Mouse (Mus musculus): ENCODE measurements around the gene Fgfrl1. TPM values are rescaled to one million over a fixed set of nuclear protein-coding genes. Genes with fewer than 3 reads are reported as not detected.

Gene Fgfrl1
- polyA plus RNA-seq, 1 experiment from 2014 or later = 13.0 TPM

DNA sequence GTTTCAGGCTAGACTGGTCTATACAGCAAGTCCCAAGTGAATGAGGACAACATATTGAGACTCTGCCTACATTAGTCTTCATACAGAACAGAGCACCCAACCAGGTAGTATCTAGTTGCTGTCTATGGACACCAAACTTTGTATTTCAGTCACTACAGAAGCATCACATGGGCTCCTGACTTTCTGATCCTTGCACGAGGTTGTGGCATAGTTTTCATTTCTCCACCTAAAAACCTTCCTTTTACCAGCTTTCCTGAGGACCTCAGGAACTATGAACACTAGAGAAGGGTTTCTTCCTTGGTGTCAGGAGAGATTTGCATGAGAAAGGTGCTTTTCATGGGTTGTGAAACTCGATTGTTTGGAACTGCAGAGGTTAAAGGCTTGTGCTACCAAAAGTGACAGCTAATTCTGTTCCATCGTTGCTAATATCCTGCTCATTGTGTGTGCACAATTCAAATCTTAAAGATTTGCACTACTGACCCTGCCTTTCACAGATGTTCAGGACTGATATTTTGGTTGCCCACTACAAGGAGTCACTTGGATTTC, 23.7 kb upstream of the Fgfrl1 start:
- Histone ChIP-seq H3K9me3 (no peaks in the 10 kb centered on the region), H3K9ac (peak overlapping the region; percentile 87), H3K27ac (replicated peaks) (peak overlapping the region; percentile 88), H3K4me2 (peak overlapping the region; percentile 80), H3K4me1 (peaks cover 20% of the 10 kb centered on the region), H3K4me3 (peak overlapping the region; percentile 66), H3K36me3 (peaks cover 24% of the 10 kb centered on the region), H3K27me3 (replicated peaks) (peaks cover 15% of the 10 kb centered on the region)
- 19% methylated on average over 3 of the region's 3 CpGs for WGBS
- ATAC-seq (ENCODE audit: extremely low read depth, insufficient number of reproducible peaks, low FRiP score, low TSS enrichment) = no peak

DNA sequence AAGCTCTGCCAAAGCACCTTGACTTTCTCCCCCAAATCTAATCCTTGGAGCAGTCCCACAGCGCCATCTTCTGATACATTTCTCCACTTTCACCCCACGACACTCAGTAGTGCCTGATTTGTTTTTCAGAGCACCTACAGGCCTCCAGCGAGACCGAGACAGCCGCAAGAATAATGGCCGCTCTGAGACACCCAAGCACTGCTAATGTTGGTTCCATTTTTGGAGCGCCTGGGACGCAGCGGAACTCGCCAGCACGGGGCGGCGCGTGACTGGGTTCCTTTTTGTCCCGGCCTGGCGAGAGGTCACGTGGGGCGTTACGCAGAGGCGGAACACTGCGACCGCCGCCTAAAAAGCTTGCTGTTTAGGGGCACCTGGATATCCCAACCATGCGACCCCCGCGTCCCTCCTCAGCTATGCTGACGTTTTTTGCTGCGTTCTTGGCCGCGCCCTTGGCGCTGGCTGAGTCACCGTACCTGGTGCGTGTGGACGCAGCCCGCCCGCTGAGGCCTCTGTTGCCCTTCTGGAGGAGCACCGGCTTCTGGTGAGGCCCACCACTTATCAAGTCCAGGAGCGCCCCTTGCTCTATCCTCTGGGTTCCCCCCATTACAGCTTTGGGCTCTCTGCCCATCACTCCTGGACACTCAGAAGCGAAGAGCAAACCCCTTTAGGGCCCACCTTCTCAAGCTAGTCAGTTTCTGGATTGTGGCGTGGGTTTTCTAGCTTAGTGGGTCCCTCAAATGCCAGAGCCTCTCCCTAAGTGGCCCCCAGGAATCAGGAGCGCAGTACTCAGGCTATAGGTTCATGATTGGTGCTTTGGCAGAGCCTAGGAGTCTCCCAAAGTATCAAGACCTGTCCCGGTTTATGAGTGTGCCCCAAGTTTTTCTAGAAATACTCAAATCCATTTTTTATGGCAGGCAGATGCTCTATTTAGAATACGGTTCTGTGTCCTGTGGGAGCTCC, 22.9 kb upstream of the Fgfrl1 start, which contains the start of gene Dgkq:
Dgkq (minus strand) TSS at position 696 of the 960 bp plus-strand sequence.
- Histone ChIP-seq H3K9ac (peak within 1 kb of the TSS; percentile 87), H3K4me2 (peak within 1 kb of the TSS; percentile 80), H3K4me1 (peaks cover 20% of the 10 kb centered on the region), H3K9me3 (no peaks in the 10 kb centered on the region), H3K27ac (replicated peaks) (peak within 1 kb of the TSS; percentile 88), H3K36me3 (peaks cover 31% of the 10 kb centered on the region), H3K4me3 (peak within 1 kb of the TSS; percentile 66), H3K27me3 (replicated peaks) (peaks cover 12% of the 10 kb centered on the region)
- ATAC-seq (ENCODE audit: extremely low read depth, insufficient number of reproducible peaks, low FRiP score, low TSS enrichment) = peak; percentile 67
- WGBS = 6% methylated on average over 43 of the region's 43 CpGs

DNA sequence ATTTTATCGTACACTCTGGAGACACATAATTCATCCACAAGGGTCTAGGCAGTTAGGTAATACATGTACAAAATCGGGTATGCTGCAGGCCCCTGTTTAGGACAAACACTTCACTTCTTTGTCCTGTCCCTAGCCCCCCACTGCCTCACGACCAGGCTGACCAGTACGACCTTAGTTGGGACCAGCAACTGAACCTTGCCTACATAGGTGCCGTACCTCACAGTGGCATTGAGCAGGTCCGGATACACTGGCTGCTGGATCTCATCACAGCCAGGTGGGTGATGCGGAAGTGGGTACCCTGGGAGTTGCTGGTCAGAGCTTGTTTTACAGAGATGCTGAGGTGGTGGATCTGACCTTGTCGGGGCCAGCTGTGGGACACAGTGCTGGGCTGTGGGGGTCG, 22.2 kb upstream of the Fgfrl1 start:
- Histone ChIP-seq H3K4me1 (peaks cover 20% of the 10 kb centered on the region), H3K9me3 (no peaks in the 10 kb centered on the region), H3K27me3 (replicated peaks) (peaks cover 5% of the 10 kb centered on the region), H3K36me3 (peaks cover 31% of the 10 kb centered on the region), H3K4me3 (peak overlapping the region; percentile 66), H3K27ac (replicated peaks) (peak overlapping the region; percentile 88), H3K9ac (peak overlapping the region; percentile 87), H3K4me2 (peak overlapping the region; percentile 80)
- 81% methylated on average over 9 of the region's 9 CpGs for WGBS
- no peak for ATAC-seq (ENCODE audit: extremely low read depth, insufficient number of reproducible peaks, low FRiP score, low TSS enrichment)

DNA sequence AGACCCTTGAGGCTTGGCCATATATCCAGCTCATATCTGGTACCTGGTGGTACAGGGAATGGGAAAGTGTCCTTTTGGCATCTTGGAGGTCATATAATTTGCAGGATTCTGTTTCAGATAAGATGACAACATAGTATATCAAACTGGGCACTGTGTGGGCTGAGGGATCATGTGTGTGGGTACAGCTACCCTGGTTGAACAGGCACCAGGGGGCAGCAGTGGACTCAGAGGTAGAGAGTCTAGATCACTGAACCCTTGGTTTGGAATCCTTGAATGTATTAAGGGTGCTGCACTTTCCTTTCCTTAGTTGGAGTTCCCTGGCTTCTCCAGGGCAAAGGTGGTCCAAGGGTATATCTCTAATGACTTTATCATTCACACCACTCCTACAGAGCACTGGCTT, 21.4 kb upstream of the Fgfrl1 start:
- Histone ChIP-seq H3K9ac (no peak overlapping the region), H3K4me2 (no peak overlapping the region), H3K27me3 (replicated peaks) (no peaks in the 10 kb centered on the region), H3K4me3 (no peak overlapping the region), H3K36me3 (peaks cover 31% of the 10 kb centered on the region), H3K27ac (replicated peaks) (no peak overlapping the region), H3K9me3 (no peaks in the 10 kb centered on the region), H3K4me1 (peaks cover 20% of the 10 kb centered on the region)
- no peak for ATAC-seq (ENCODE audit: extremely low read depth, insufficient number of reproducible peaks, low FRiP score, low TSS enrichment)

DNA sequence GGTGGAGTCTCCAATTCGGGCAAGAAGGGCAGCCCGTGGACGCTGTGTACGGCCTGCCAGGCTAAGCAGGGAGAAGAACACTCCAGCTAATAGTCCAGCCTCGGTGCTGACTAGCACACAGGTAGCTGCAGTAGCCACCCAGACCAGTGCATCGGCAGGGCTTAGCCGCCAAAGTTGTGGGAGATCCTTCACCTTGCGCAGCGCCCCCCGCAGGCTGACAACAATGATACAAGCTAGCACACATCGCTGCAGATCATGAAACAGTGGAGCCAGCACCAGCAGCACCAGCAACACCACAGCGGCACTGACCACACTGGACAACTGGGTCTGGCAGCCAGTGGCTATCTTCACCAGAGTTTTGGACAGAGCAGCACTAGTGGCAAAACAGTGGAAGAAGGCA, 20.4 kb upstream of the Fgfrl1 start:
- no peak overlapping the region for H3K4me2 ChIP-seq
- no peak overlapping the region for H3K9ac ChIP-seq
- peaks cover 24% of the 10 kb centered on the region for H3K4me1 ChIP-seq
- H3K4me3 ChIP-seq = no peak overlapping the region
- no peaks in the 10 kb centered on the region for H3K27me3 ChIP-seq (replicated peaks)
- no peaks in the 10 kb centered on the region for H3K9me3 ChIP-seq
- 89% methylated on average over 12 of the region's 12 CpGs for WGBS
- H3K36me3 ChIP-seq = peaks cover 31% of the 10 kb centered on the region
- no peak overlapping the region for H3K27ac ChIP-seq (replicated peaks)
- no peak for ATAC-seq (ENCODE audit: extremely low read depth, insufficient number of reproducible peaks, low FRiP score, low TSS enrichment)

DNA sequence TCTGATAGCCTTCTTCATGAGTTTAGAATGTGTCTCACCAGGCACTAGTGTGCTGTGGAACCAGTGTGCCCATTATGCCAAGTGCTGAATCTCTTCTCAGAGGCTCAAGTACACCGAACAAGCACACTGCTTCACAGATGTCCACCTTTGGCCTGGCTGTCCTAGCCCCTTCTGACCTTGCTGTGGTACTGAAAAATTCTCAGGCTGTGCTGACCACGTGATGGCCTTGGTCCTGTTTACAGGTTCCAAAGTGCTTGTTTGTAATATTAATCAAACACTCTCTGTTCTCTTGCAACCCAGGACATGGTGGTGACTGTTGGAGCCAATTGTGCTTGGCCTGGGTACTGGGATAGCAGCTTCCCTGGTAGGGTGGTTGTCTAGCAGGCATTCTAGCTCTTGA, 17.6 kb upstream of the Fgfrl1 start:
- no peak for ATAC-seq (ENCODE audit: extremely low read depth, insufficient number of reproducible peaks, low FRiP score, low TSS enrichment)
- no peak overlapping the region for H3K4me2 ChIP-seq
- peaks cover 28% of the 10 kb centered on the region for H3K4me1 ChIP-seq
- no peak overlapping the region for H3K4me3 ChIP-seq
- H3K27ac ChIP-seq (replicated peaks) = no peak overlapping the region
- no peaks in the 10 kb centered on the region for H3K9me3 ChIP-seq
- H3K36me3 ChIP-seq = peaks cover 31% of the 10 kb centered on the region
- 75% methylated on average over 2 of the region's 2 CpGs for WGBS
- H3K9ac ChIP-seq = no peak overlapping the region
- H3K27me3 ChIP-seq (replicated peaks) = no peaks in the 10 kb centered on the region

DNA sequence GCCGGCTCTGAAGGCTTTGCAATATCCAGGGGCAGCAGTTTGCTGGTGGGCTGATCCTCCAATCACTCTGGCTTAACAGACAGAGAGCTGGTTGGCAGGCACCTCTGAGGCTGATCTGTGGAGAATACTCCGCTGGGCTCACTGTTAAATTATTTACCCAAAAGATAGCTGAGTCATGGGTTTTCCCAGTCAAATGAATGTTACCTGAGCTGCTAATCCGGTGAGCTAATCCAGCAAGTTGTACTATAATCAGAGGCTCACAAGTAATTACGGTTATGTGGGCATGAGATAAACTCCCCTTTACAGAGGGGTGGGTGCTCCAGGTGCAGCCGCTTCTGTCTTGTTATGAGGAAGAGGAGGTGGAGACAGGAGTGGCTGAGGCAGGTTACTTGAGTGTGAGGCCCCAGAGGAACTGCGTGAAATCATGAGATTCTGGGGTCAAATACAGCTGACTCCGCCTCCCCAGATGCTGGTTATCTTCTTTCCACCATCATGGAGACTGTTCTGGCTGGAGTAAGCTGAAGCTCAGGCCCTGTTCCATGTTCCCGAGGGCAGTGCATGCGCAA, 16.8 kb upstream of the Fgfrl1 start, which contains the start of gene Slc26a1:
Slc26a1 (minus strand) TSS at position 319 of the 566 bp plus-strand sequence.
- Histone ChIP-seq H3K27ac (replicated peaks) (no peak within 1 kb of the TSS), H3K9me3 (no peaks in the 10 kb centered on the region), H3K4me2 (no peak within 1 kb of the TSS), H3K4me3 (no peak within 1 kb of the TSS), H3K4me1 (peaks cover 21% of the 10 kb centered on the region), H3K36me3 (peaks cover 31% of the 10 kb centered on the region), H3K9ac (no peak within 1 kb of the TSS; the same call in 1 of the 2 replicates), H3K27me3 (replicated peaks) (no peaks in the 10 kb centered on the region)
- 69% methylated on average over 9 of the region's 9 CpGs for WGBS
- no peak for ATAC-seq (ENCODE audit: extremely low read depth, insufficient number of reproducible peaks, low FRiP score, low TSS enrichment)

DNA sequence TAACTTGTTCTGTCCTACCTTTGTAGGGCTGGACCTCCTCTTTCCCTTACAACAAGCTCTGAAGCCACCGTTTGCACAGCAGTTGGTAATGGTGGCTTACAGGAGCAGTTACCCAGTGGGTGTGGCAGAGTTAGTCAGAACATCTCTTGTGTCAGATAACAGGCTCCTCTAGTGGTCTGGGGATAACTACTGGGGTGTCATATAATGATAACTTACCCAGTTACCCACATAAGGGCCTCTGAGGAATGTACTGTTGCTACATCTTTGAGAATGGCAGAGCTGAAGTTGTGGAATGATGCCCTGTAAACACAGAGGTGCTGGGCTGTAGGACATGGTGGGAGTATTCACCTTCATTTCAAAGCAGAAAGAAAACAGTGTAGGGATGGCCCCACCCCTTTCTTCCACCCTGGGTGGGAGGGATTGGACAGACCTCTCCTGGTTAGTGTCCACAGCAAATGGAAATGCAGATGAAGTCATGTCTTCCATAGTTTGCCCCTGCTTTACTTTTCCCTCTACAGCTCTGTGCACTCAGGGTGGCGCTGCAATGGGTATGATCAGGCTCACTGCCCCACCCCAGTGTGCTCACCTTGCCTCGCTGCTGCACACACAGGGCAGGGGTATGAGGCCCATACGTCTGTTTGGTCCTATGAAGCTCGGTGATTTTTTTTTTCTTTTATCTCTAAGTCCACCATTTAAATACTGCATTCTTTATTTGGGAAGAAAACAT, 15.2 kb upstream of the Fgfrl1 start:
- H3K4me3 ChIP-seq = peak overlapping the region; percentile 50
- H3K9me3 ChIP-seq = no peaks in the 10 kb centered on the region
- peak overlapping the region; percentile 76 for H3K9ac ChIP-seq
- H3K4me2 ChIP-seq = peak overlapping the region; percentile 75
- WGBS = 13% methylated on average over 5 of the region's 5 CpGs
- peak overlapping the region; percentile 77 for H3K27ac ChIP-seq (replicated peaks)
- H3K27me3 ChIP-seq (replicated peaks) = no peaks in the 10 kb centered on the region
- ATAC-seq (ENCODE audit: extremely low read depth, insufficient number of reproducible peaks, low FRiP score, low TSS enrichment) = peak; percentile 9; the same call in 1 of the 2 replicates
- peaks cover 22% of the 10 kb centered on the region for H3K36me3 ChIP-seq
- H3K4me1 ChIP-seq = peaks cover 17% of the 10 kb centered on the region

DNA sequence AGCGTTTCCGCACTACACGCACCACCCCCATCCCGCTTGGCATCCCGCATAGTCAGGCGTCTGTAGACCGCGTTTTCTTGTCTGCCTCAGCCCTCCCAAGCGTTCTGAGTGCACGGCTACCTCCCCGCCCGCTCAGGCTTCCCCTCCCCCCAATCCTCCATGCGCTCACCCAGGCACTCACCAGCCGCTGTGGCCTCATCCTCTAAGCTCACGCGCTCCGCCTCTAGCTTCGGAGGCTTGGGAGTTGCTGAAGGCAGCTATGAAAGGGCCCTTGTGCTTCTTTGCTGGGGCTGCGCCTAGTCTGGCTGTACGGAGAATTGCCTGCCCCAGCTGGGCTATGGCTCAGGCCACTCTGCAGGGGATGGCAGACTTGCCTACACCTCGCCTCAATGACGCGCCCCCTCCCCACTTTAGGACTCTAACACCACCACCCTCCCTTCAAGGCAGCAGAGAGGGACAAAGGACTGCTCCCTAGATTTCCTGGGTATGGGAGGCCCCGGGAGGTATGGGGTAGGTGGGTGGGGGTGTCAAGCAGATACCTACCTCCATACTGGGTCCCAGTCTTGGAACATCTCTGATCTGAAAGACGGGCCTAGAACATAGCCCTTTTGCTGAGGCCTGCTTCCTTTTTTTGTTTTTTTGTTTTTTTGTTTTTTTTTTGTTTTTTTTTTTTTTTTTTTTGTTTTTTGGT, 14.4 kb upstream of the Fgfrl1 start:
- H3K27me3 ChIP-seq (replicated peaks) = no peaks in the 10 kb centered on the region
- ATAC-seq (ENCODE audit: extremely low read depth, insufficient number of reproducible peaks, low FRiP score, low TSS enrichment) = peak; percentile 47; the same call in 1 of the 2 replicates
- peak overlapping the region; percentile 50 for H3K4me3 ChIP-seq
- H3K4me1 ChIP-seq = peaks cover 17% of the 10 kb centered on the region
- peaks cover 15% of the 10 kb centered on the region for H3K36me3 ChIP-seq
- no peaks in the 10 kb centered on the region for H3K9me3 ChIP-seq
- 5% methylated on average over 25 of the region's 25 CpGs for WGBS
- peak overlapping the region; percentile 77 for H3K27ac ChIP-seq (replicated peaks)
- peak overlapping the region; percentile 76 for H3K9ac ChIP-seq
- H3K4me2 ChIP-seq = peak overlapping the region; percentile 75

DNA sequence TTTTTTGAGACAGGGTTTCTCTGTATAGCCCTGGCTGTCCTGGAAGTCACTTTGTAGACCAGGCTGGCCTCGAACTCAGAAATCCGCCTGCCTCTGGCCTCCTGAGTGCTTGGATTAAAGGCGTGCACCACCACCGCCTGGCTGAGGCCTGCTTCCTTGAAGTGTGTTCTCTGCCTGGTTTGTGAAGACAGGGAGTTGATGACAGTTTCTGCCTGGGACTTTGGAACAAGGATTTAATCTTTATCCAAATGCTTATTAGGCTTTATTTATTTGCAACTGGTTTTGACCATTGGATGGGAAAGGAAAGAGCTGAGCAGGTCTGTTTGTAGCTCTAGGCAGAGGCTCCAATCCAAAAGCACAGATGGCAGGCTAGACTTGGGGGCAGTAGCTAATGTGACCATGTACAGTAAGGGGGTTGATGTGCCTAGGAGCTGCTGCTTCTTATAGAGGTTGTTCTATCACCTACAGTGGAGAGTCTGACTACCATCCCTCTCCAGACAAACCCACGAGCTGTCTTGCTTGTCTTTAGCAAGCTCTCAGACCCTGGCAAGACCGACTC, 13.8 kb upstream of the Fgfrl1 start:
- no peak overlapping the region for H3K4me3 ChIP-seq
- ATAC-seq (ENCODE audit: extremely low read depth, insufficient number of reproducible peaks, low FRiP score, low TSS enrichment) = no peak
- H3K9me3 ChIP-seq = no peaks in the 10 kb centered on the region
- peaks cover 15% of the 10 kb centered on the region for H3K36me3 ChIP-seq
- no peak overlapping the region for H3K4me2 ChIP-seq
- H3K27ac ChIP-seq (replicated peaks) = no peak overlapping the region
- peaks cover 17% of the 10 kb centered on the region for H3K4me1 ChIP-seq
- no peak overlapping the region for H3K9ac ChIP-seq
- 86% methylated on average over 6 of the region's 6 CpGs for WGBS
- H3K27me3 ChIP-seq (replicated peaks) = no peaks in the 10 kb centered on the region
